Mouse (Mus musculus) left cerebral cortex, adult 2 months (tissue): ENCODE measurements at regions not wholly inside any gene's neighbourhood (a gene's known extent, or its start where the extent isn't known, plus 50 kb on each side); places are given as distances from the start of the nearest gene placed in this dataset.

ENCODE experiments used
- DNase-seq, 2 experiments: peaks; one replicate each; pipeline ENCODE4 v3.0.0; 2021 to 2022; ENCODE audit warnings: low spot score in 2 of 2, mixed read lengths in 1 of 2; ENCODE audit errors: extremely low spot score in 1 of 2
- H3K27ac ChIP-seq: fragments of 200-600 bp; 2 replicates; pipeline ENCODE4 v1.8.1; 2022
- H3K4me3 ChIP-seq: fragments of 200-600 bp; 2 replicates; pipeline ENCODE4 v1.8.1; 2022
- CTCF ChIP-seq: fragments of 200-600 bp; IDR thresholded peaks from 2 replicates; pipeline ENCODE4 v1.8.1; 2022; ENCODE audit warnings: antibody characterized with exemption, mild to moderate bottlenecking, moderate library complexity
- intact Hi-C: fragments of 180-260 bp; cut with DNase I; formaldehyde crosslinking; loops from one replicate; pipeline ENCODE4 v1.15.1; 2025

GRCm38 (mm10) chr7:129948613-129949110, 357.0 kb downstream of the Wdr11 start:
- TF ChIP-seq CTCF, result no peak; the same call in 1 of the 2 replicates
- intact Hi-C loops, result no loop called here
- H3K4me3 ChIP-seq, result no peak overlapping the region
- no peak overlapping the region for H3K27ac ChIP-seq
- DNase-seq, result no peak

- Histone ChIP-seq H3K4me3 (no peak overlapping the region), H3K27ac (no peak overlapping the region)
- DNase-seq, result no peak
- no peak for TF ChIP-seq CTCF
- intact Hi-C loops, result no loop called here
Measured at GRCm38 (mm10) chr7:129950456-129950855, 358.8 kb downstream of the Wdr11 start.

- no peak for DNase-seq
- TF ChIP-seq CTCF, result no peak
- intact Hi-C loops, result no loop called here
- Histone ChIP-seq H3K27ac (no peak overlapping the region), H3K4me3 (no peak overlapping the region)
Measured at GRCm38 (mm10) chr7:129958379-129958778, 366.7 kb downstream of the Wdr11 start.

- intact Hi-C loops, result no loop called here
- Histone ChIP-seq H3K27ac (no peak overlapping the region), H3K4me3 (no peak overlapping the region)
- no peak for TF ChIP-seq CTCF
- no peak for DNase-seq
Measured at GRCm38 (mm10) chr7:129962575-129962974, 370.9 kb downstream of the Wdr11 start.

GRCm38 (mm10) chr7:129964192-129964591, 372.5 kb downstream of the Wdr11 start:
- no peak for TF ChIP-seq CTCF
- no peak for DNase-seq
- H3K4me3 ChIP-seq, result no peak overlapping the region
- no peak overlapping the region for H3K27ac ChIP-seq
- intact Hi-C loops, result no loop called here

- Histone ChIP-seq H3K27ac (no peak overlapping the region), H3K4me3 (no peak overlapping the region)
- TF ChIP-seq CTCF, result no peak
- no peak for DNase-seq
- intact Hi-C loops, result no loop called here
Measured at GRCm38 (mm10) chr7:129965281-129966051, 373.8 kb downstream of the Wdr11 start.

- intact Hi-C loops, result no loop called here
- DNase-seq, result no peak
- Histone ChIP-seq H3K27ac (no peak overlapping the region), H3K4me3 (no peak overlapping the region)
- no peak; the same call in 1 of the 2 replicates for TF ChIP-seq CTCF
Measured at GRCm38 (mm10) chr7:129966771-129967170, 375.1 kb downstream of the Wdr11 start.

GRCm38 (mm10) chr7:129970201-129970600, 378.5 kb downstream of the Wdr11 start:
- no peak overlapping the region for H3K27ac ChIP-seq
- TF ChIP-seq CTCF, result no peak
- DNase-seq, result no peak
- no peak overlapping the region for H3K4me3 ChIP-seq
- intact Hi-C loops, result no loop called here

GRCm38 (mm10) chr7:129974206-129974605, 382.5 kb downstream of the Wdr11 start:
- DNase-seq, result no peak
- intact Hi-C loops, result no loop called here
- no peak for TF ChIP-seq CTCF
- Histone ChIP-seq H3K4me3 (no peak overlapping the region), H3K27ac (no peak overlapping the region)

GRCm38 (mm10) chr7:129974837-129975236, 383.2 kb downstream of the Wdr11 start:
- no peak for TF ChIP-seq CTCF
- H3K27ac ChIP-seq, result no peak overlapping the region
- H3K4me3 ChIP-seq, result no peak overlapping the region
- DNase-seq, result no peak
- intact Hi-C loops, result no loop called here

- H3K27ac ChIP-seq, result no peak overlapping the region
- TF ChIP-seq CTCF, result no peak
- no peak overlapping the region for H3K4me3 ChIP-seq
- DNase-seq, result no peak
- intact Hi-C loops, result no loop called here
Measured at GRCm38 (mm10) chr7:129975781-129976514, 384.3 kb downstream of the Wdr11 start.

- no peak overlapping the region for H3K4me3 ChIP-seq
- intact Hi-C loops, result no loop called here
- 0 out of 2 replicates have a peak overlapping the region, but pooled peaks have one; percentile 47 for H3K27ac ChIP-seq
- no peak for DNase-seq
- TF ChIP-seq CTCF, result no peak
Measured at GRCm38 (mm10) chr7:129978576-129978975, 386.9 kb downstream of the Wdr11 start.
